Mouse (Mus musculus) spleen, adult 2 months (tissue): ENCODE measurements around the gene Wdr5b.

Source experiments
- CTCF ChIP-seq: fragments of 200-500 bp; IDR thresholded peaks from 2 replicates; pipeline ENCODE4 v1.5.1; 2011; ENCODE audit warnings: mild to moderate bottlenecking, inconsistent platforms; ENCODE audit not compliant: insufficient read depth, insufficient read length, insufficient replicate concordance; ENCODE audit errors: extremely low read depth
- POLR2A ChIP-seq: fragments of 200-500 bp; IDR thresholded peaks from 2 replicates; pipeline ENCODE4 v1.6.1; 2011; ENCODE audit warnings: low read depth, low read length, inconsistent platforms

- TF ChIP-seq CTCF (no peak), POLR2A (no peak)
Observed at GRCm38 (mm10) chr16:36064904-36065303, 23.9 kb downstream of the Wdr5b start.
